Mouse (Mus musculus) adrenal gland, postnatal 4 days (tissue): Measurements from ENCODE around the gene Hsd17b1. TPM values are rescaled to one million over a fixed set of nuclear protein-coding genes. Genes with fewer than 3 reads are reported as not detected.
A peak's percentile ranks its signal among the peaks of the same experiment; 100 is the strongest.

Experiments
- DNase-seq, 2 experiments: peaks; one replicate each; pipeline ENCODE4 v3.0.0; 2021 to 2022; ENCODE audit warnings: low spot score in 2 of 2, mixed read lengths in 2 of 2
- total RNA-seq, 2 experiments: library from RNA; stranded (reverse); gene quantifications; 2 replicates each; pipeline ENCODE4 v1.2.3; 2021

Hsd17b1 gene
- total RNA-seq, 2 experiments from 2014 or later, result 0.50 to 0.62 TPM

GRCm38 (mm10) chr11:101059473-101059872 lies 18.7 kb upstream of the Hsd17b1 start:
- no peak for DNase-seq

GRCm38 (mm10) chr11:101060126-101060525 lies 18.1 kb upstream of the Hsd17b1 start:
- no peak for DNase-seq

- DNase-seq, result no peak
These were observed 17.2 kb upstream of the Hsd17b1 start for GRCm38 (mm10) chr11:101061049-101061448.

GRCm38 (mm10) chr11:101062165-101062884 lies 15.9 kb upstream of the Hsd17b1 start:
- DNase-seq, result no peak

GRCm38 (mm10) chr11:101062971-101063675 lies 15.1 kb upstream of the Hsd17b1 start:
- DNase-seq, result no peak

- DNase-seq, result peak in 1 of 2 experiments; percentile 56
These were observed 14.4 kb upstream of the Hsd17b1 start for GRCm38 (mm10) chr11:101063676-101064327.

GRCm38 (mm10) chr11:101064462-101064861 lies 13.7 kb upstream of the Hsd17b1 start:
- DNase-seq, result no peak

- no peak for DNase-seq
These were observed 13.2 kb upstream of the Hsd17b1 start for GRCm38 (mm10) chr11:101065002-101065401.

- DNase-seq, result peak; percentile 75 to 77
These were observed 11.4 kb upstream of the Hsd17b1 start for GRCm38 (mm10) chr11:101066549-101067412.

GRCm38 (mm10) chr11:101069391-101070188 lies 8.6 kb upstream of the Hsd17b1 start, which contains the start of gene Naglu:
Gene Naglu (plus strand): TSS chr11:101070012.
- peak; percentile 95 to 96 for DNase-seq

- DNase-seq, result no peak
These were observed 8.1 kb upstream of the Hsd17b1 start for GRCm38 (mm10) chr11:101070189-101070527.

GRCm38 (mm10) chr11:101070987-101071386 lies 7.2 kb upstream of the Hsd17b1 start:
- DNase-seq, result no peak

- no peak for DNase-seq
These were observed 6.3 kb upstream of the Hsd17b1 start for GRCm38 (mm10) chr11:101071810-101072428.

- DNase-seq, result no peak
These were observed 1.5 kb downstream of the Hsd17b1 start for GRCm38 (mm10) chr11:101079746-101080145.

GRCm38 (mm10) chr11:101080421-101080820 lies 2.2 kb downstream of the Hsd17b1 start:
- DNase-seq, result no peak

- no peak for DNase-seq
These were observed 3.4 kb downstream of the Hsd17b1 start for GRCm38 (mm10) chr11:101081659-101082058.

GRCm38 (mm10) chr11:101082208-101083082 lies 4.2 kb downstream of the Hsd17b1 start, which contains the start of gene Coasy:
Gene Coasy (plus strand): TSS chr11:101082565.
- peak in 1 of 2 experiments; percentile 69 for DNase-seq

- no peak for DNase-seq
These were observed 5.0 kb downstream of the Hsd17b1 start for GRCm38 (mm10) chr11:101083083-101083697.
